8 mouse cellular contexts compared by ENCODE assay signal in the genomic region with DNA sequence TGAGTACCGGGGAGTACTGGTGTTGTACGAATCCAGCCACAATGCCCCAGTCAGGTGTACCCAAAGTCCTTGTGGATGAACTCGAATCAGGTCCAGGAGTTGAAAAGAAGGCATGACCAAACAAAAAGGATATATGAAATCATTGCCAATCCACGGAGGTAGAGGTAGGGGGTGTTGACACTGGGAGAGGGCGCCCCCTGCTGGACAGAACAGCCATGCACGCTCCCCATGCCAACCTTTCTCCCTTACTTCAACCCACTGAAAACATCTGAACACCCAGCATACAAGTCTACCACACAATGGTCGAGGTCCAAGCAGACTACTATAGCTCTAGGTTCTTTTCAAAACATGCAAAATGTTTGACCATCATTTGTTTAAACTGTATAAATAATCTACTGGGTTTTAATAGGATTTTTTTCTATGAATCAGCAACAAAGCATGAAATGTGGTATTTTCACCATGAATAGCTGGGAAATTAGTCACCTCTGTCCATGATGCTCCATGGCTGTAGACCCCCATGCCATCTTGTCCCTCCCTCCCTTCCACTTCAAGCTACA. TPM values are rescaled to one million over a fixed set of nuclear protein-coding genes. Genes with fewer than 3 reads are reported as not detected.
DNase-seq lines count a peak whose midpoint lies in the region; ATAC-seq and TF ChIP-seq lines count a peak whose summit lies in the region.

No protein-coding gene starts in this region.

- no peaks in the 10 kb centered on the region for H3K9me3 ChIP-seq in kidney, embryonic 14.5 days (ENCODE audit: control insufficient read depth, low read length)
- H3K9me3 ChIP-seq in MEL (replicated peaks; ENCODE audit: insufficient read depth, low read length) = no peaks in the 10 kb centered on the region
- H3K9me3 ChIP-seq in midbrain, embryonic 13.5 days = no peaks in the 10 kb centered on the region

- ATAC-seq in kidney, embryonic 14.5 days (ENCODE audit: low FRiP score, low TSS enrichment) = no peak
- ATAC-seq in midbrain, embryonic 13.5 days = 0 out of 2 replicates have a peak, but pooled peaks have one; percentile 62

- peak; percentile 95 to 99 (median 98) for TF ChIP-seq CTCF in MEL (IDR thresholded peaks at IDR 0.05 in 2 of 3, conservative IDR thresholded peaks at IDR 0.05 in 1 of 3; ENCODE audit: control insufficient read depth in 1 of 3, insufficient read depth in 1 of 3, low read depth in 2 of 3, low read length in 3 of 3, poor library complexity in 1 of 3, severe bottlenecking in 1 of 3)
- peak; percentile 63 for TF ChIP-seq CTCF in cerebellum, adult 2 months (IDR thresholded peaks at IDR 0.05; ENCODE audit: borderline replicate concordance, insufficient read depth, low read depth, low read length)

- 22% methylated on average over 7 of the region's 7 CpGs for WGBS in kidney, embryonic 14.5 days
- 20% methylated on average over 7 of the region's 7 CpGs for WGBS in cerebellum, adult 2 months
- WGBS in midbrain, embryonic 13.5 days = 17% methylated on average over 7 of the region's 7 CpGs

- no peak overlapping the region for H3K27ac ChIP-seq in kidney, embryonic 14.5 days (ENCODE audit: low read depth, low read length)
- H3K27ac ChIP-seq in MEL (ENCODE audit: control insufficient read depth, low read depth, low read length) = no peak overlapping the region
- no peak overlapping the region for H3K27ac ChIP-seq in cerebellum, adult 2 months (ENCODE audit: insufficient read depth, low read length)
- H3K27ac ChIP-seq in midbrain, embryonic 13.5 days = no peak overlapping the region

- peak; percentile 64 for TF ChIP-seq RAD21 in MEL (IDR thresholded peaks at IDR 0.05; ENCODE audit: low read depth, low read length)

- H3K27me3 ChIP-seq in kidney, embryonic 14.5 days (ENCODE audit: control insufficient read depth, insufficient read depth, low read length) = peaks cover 5% of the 10 kb centered on the region; the same call in 1 of the 2 replicates
- H3K27me3 ChIP-seq in MEL (ENCODE audit: control insufficient read depth in 1 of 2, insufficient read depth in 2 of 2, low read length in 2 of 2) = peaks cover 3 to 9% of the 10 kb centered on the region in 2 experiments; a peak in 2 of 4 replicates
- no peaks in the 10 kb centered on the region for H3K27me3 ChIP-seq in cerebellum, adult 2 months (ENCODE audit: control insufficient read depth, insufficient read depth, low read length)
- peaks cover 91% of the 10 kb centered on the region for H3K27me3 ChIP-seq in midbrain, embryonic 13.5 days

- H3K4me2 ChIP-seq in kidney, embryonic 14.5 days (replicated peaks; ENCODE audit: low read depth, low read length) = no peak overlapping the region
- H3K4me2 ChIP-seq in midbrain, embryonic 13.5 days (replicated peaks) = no peak overlapping the region

- TF ChIP-seq POLR2A in MEL (IDR thresholded peaks at IDR 0.05; ENCODE audit: control insufficient read depth in 1 of 2, insufficient read depth in 1 of 2, low read depth in 1 of 2, low read length in 2 of 2, poor library complexity in 1 of 2) = no peak
- no peak for TF ChIP-seq POLR2A in cerebellum, adult 2 months (IDR thresholded peaks at IDR 0.05; ENCODE audit: borderline replicate concordance, insufficient read depth, low read length)

- H3K36me3 ChIP-seq in kidney, embryonic 14.5 days (ENCODE audit: control insufficient read depth, insufficient read depth, low read length) = no peaks in the 10 kb centered on the region
- H3K36me3 ChIP-seq in MEL (ENCODE audit: control insufficient read depth in 1 of 2, insufficient read depth in 2 of 2, low read length in 2 of 2) = no peaks in the 10 kb centered on the region
- H3K36me3 ChIP-seq in midbrain, embryonic 13.5 days = no peaks in the 10 kb centered on the region

- peak; percentile 82 for DNase-seq in kidney, adult 18-20 months
- DNase-seq in MEL (ENCODE audit: low read depth, low spot score) = peak; percentile 69
- peak; percentile 25 to 49 for DNase-seq in cerebellum, adult 2 months
- DNase-seq in gastrocnemius, postnatal 10 days = peak; percentile 81
- peak; percentile 73 to 81 for DNase-seq in layer of hippocampus, postnatal 10 days (ENCODE audit: low spot score in 2 of 2)
- DNase-seq in thymus, postnatal 0 days (ENCODE audit: low spot score) = peak; percentile 39

- H3K4me1 ChIP-seq in kidney, embryonic 14.5 days (ENCODE audit: control insufficient read depth, insufficient read depth, low read length) = peaks cover 32% of the 10 kb centered on the region
- H3K4me1 ChIP-seq in MEL (ENCODE audit: control insufficient read depth in 1 of 2, insufficient read depth in 2 of 2, low read length in 2 of 2) = no peaks in the 10 kb centered on the region
- H3K4me1 ChIP-seq in cerebellum, adult 2 months (ENCODE audit: control insufficient read depth, insufficient read depth, low read length) = no peaks in the 10 kb centered on the region
- H3K4me1 ChIP-seq in midbrain, embryonic 13.5 days (replicated peaks) = peaks cover 17% of the 10 kb centered on the region

- no peak for TF ChIP-seq EP300 in MEL (IDR thresholded peaks at IDR 0.05; ENCODE audit: low read depth in 1 of 2, low read length in 2 of 2)

- no peaks in the 10 kb centered on the region for H3K79me2 ChIP-seq in MEL (ENCODE audit: control insufficient read depth, insufficient read depth, low read length, poor library complexity)

- H3K9ac ChIP-seq in kidney, embryonic 14.5 days (ENCODE audit: low read depth, low read length) = no peak overlapping the region
- no peak overlapping the region for H3K9ac ChIP-seq in MEL (ENCODE audit: control insufficient read depth, low read depth, low read length, poor library complexity, severe bottlenecking)
- H3K9ac ChIP-seq in midbrain, embryonic 13.5 days (replicated peaks) = no peak overlapping the region

- no peak overlapping the region for H3K4me3 ChIP-seq in kidney, embryonic 14.5 days (ENCODE audit: low read length)
- H3K4me3 ChIP-seq in MEL (ENCODE audit: control insufficient read depth in 1 of 2, insufficient read depth in 1 of 2, low read depth in 2 of 2, low read length in 2 of 2) = no peak overlapping the region
- H3K4me3 ChIP-seq in cerebellum, adult 2 months (replicated peaks; ENCODE audit: insufficient read depth, low read depth, low read length) = no peak overlapping the region
- H3K4me3 ChIP-seq in midbrain, embryonic 13.5 days (replicated peaks) = no peak overlapping the region

TF ChIP-seq in MEL, 35 proteins besides CTCF, POLR2A, EP300 and RAD21:
- TF ChIP-seq MAFK (IDR thresholded peaks at IDR 0.05; ENCODE audit: borderline replicate concordance, low read depth, low read length) (no peak), SMC3 (IDR thresholded peaks at IDR 0.05; ENCODE audit: low read depth, low read length) (peak; percentile 83), TAL1 (IDR thresholded peaks at IDR 0.05; ENCODE audit: low read length) (no peak), CHD2 (IDR thresholded peaks at IDR 0.05; ENCODE audit: low read length) (no peak), MYC (IDR thresholded peaks at IDR 0.05; ENCODE audit: low read depth, low read length) (0 out of 2 replicates have a peak, but pooled peaks have one; percentile 38), MAX (IDR thresholded peaks at IDR 0.05; ENCODE audit: low read length) (no peak), MXI1 (IDR thresholded peaks at IDR 0.05; ENCODE audit: low read depth, low read length) (no peak), ELF1 (IDR thresholded peaks at IDR 0.05; ENCODE audit: low read depth, low read length) (no peak), TBP (IDR thresholded peaks at IDR 0.05; ENCODE audit: low read depth, low read length) (no peak), NRF1 (IDR thresholded peaks at IDR 0.05; ENCODE audit: insufficient read depth, low read depth, low read length, poor library complexity, severe bottlenecking) (no peak), MAZ (IDR thresholded peaks at IDR 0.05; ENCODE audit: low read depth, low read length) (no peak), SIN3A (IDR thresholded peaks at IDR 0.05; ENCODE audit: low read length) (no peak), ZC3H11A (IDR thresholded peaks at IDR 0.05; ENCODE audit: low read depth, low read length) (peak; percentile 53; the same call in 1 of the 2 replicates), BHLHE40 (IDR thresholded peaks at IDR 0.05; ENCODE audit: borderline replicate concordance, low read depth, low read length) (no peak), HCFC1 (IDR thresholded peaks at IDR 0.05; ENCODE audit: low read depth, low read length) (no peak), MEF2A (IDR thresholded peaks at IDR 0.05; ENCODE audit: extremely low read depth, insufficient replicate concordance, low read depth, low read length, poor library complexity, severe bottlenecking) (no peak), NELFE (IDR thresholded peaks at IDR 0.05; ENCODE audit: low read depth, low read length) (no peak), RCOR1 (IDR thresholded peaks at IDR 0.05; ENCODE audit: low read depth, low read length) (no peak), E2F4 (IDR thresholded peaks at IDR 0.05; ENCODE audit: borderline replicate concordance, low read depth, low read length) (no peak), GATA1 (IDR thresholded peaks at IDR 0.05; ENCODE audit: low read depth, low read length) (no peak)
TF ChIP-seq in MEL: peak in this region for 3.

RNA-seq across cellular contexts. Expression of a gene that starts 43.2 kb away (rescaled TPM):
- 35.6 and 60.0 TPM in 2 replicates for polyA plus RNA-seq in kidney, embryonic 14.5 days (2014; fragmentation: Nextera tagmentation; extraction: Ambion mirVana)
- 35.4 and 36.7 TPM in 2 replicates for total RNA-seq in MEL (2012; rRNA removed)
- polyA plus RNA-seq in MEL (2012; ENCODE audit: insufficient read depth in 1 of 2, insufficient read length in 2 of 2, low read depth in 1 of 2, low replicate concordance in 2 of 2, missing spikeins in 1 of 2) = 100 to 1,000 TPM in 1 of 2 experiments, 10 to 100 TPM in 1; 30.2 to 109 TPM
- polyA plus RNA-seq in cerebellum, adult 2 months (2012; rRNA removed) = 36.4 and 43.8 TPM in 2 replicates
- 10 to 100 TPM; 22.4 to 28.4 TPM for total RNA-seq in gastrocnemius, postnatal 10 days (2021)
- 10 to 100 TPM; 32.4 to 35.3 TPM for total RNA-seq in layer of hippocampus, postnatal 10 days (2021)
- polyA plus RNA-seq in midbrain, embryonic 13.5 days (2015; fragmentation: Nextera tagmentation; extraction: Ambion mirVana) = 30.0 and 30.2 TPM in 2 replicates
- 16.7 and 17.3 TPM in 2 replicates for polyA plus RNA-seq in thymus, postnatal 0 days (2015; fragmentation: Nextera tagmentation; extraction: Ambion mirVana)
